Mouse (Mus musculus): ENCODE results near the gene AC124502.3. TPM values are rescaled to one million over a fixed set of nuclear protein-coding genes. Genes with fewer than 3 reads are reported as not detected.

Gene AC124502.3
- polyA plus RNA-seq, 1 experiment from 2014 or later: 2.4 TPM

- no peak overlapping the region for H3K27ac ChIP-seq (ENCODE audit: low read depth, low read length)
- 83% methylated on average over 3 of the region's 3 CpGs for WGBS
- ATAC-seq: no peak
- H3K4me1 ChIP-seq (ENCODE audit: control insufficient read depth, insufficient read depth, low read depth, low read length): no peaks in the 10 kb centered on the region; the same call in 1 of the 2 replicates
- H3K27me3 ChIP-seq (replicated peaks; ENCODE audit: control insufficient read depth, insufficient read depth, low read length): no peaks in the 10 kb centered on the region
- H3K4me2 ChIP-seq (ENCODE audit: low read length): no peak overlapping the region
- H3K9me3 ChIP-seq (ENCODE audit: control insufficient read depth, low read length): no peaks in the 10 kb centered on the region
- H3K4me3 ChIP-seq (ENCODE audit: low read length): no peak overlapping the region
- no peaks in the 10 kb centered on the region for H3K36me3 ChIP-seq (ENCODE audit: control insufficient read depth, insufficient read depth, low read length)
- H3K9ac ChIP-seq (ENCODE audit: low read depth, low read length): no peak overlapping the region
Observed at GRCm38 (mm10) chr19:5018191-5018590, 20.5 kb upstream of the AC124502.3 start.

GRCm38 (mm10) chr19:5021416-5021815 is 17.3 kb upstream of the AC124502.3 start:
- Histone ChIP-seq H3K4me3 (ENCODE audit: low read length) (no peak overlapping the region), H3K9ac (ENCODE audit: low read depth, low read length) (no peak overlapping the region), H3K9me3 (ENCODE audit: control insufficient read depth, low read length) (no peaks in the 10 kb centered on the region), H3K27ac (ENCODE audit: low read depth, low read length) (no peak overlapping the region), H3K27me3 (replicated peaks; ENCODE audit: control insufficient read depth, insufficient read depth, low read length) (no peaks in the 10 kb centered on the region), H3K36me3 (ENCODE audit: control insufficient read depth, insufficient read depth, low read length) (no peaks in the 10 kb centered on the region), H3K4me1 (ENCODE audit: control insufficient read depth, insufficient read depth, low read depth, low read length) (peaks cover 3% of the 10 kb centered on the region; the same call in 1 of the 2 replicates), H3K4me2 (ENCODE audit: low read length) (no peak overlapping the region)
- ATAC-seq: no peak
- WGBS: 75% methylated on average over 2 of the region's 2 CpGs

GRCm38 (mm10) chr19:5023621-5024479 is 14.8 kb upstream of the AC124502.3 start, which contains the start of gene Slc29a2:
Gene Slc29a2 (plus strand): TSS chr19:5023860.
- H3K4me2 ChIP-seq (ENCODE audit: low read length): peak within 1 kb of the TSS; percentile 90
- 0% methylated on average over 55 of the region's 62 CpGs for WGBS
- H3K36me3 ChIP-seq (ENCODE audit: control insufficient read depth, insufficient read depth, low read length): peaks cover 8% of the 10 kb centered on the region; the same call in 1 of the 2 replicates

GRCm38 (mm10) chr19:5026111-5026510 is 12.6 kb upstream of the AC124502.3 start:
- H3K27ac ChIP-seq (ENCODE audit: low read depth, low read length): no peak overlapping the region
- peaks cover 3% of the 10 kb centered on the region; the same call in 1 of the 2 replicates for H3K4me1 ChIP-seq (ENCODE audit: control insufficient read depth, insufficient read depth, low read depth, low read length)
- H3K27me3 ChIP-seq (replicated peaks; ENCODE audit: control insufficient read depth, insufficient read depth, low read length): no peaks in the 10 kb centered on the region
- no peak overlapping the region for H3K9ac ChIP-seq (ENCODE audit: low read depth, low read length)
- ATAC-seq: no peak
- H3K36me3 ChIP-seq (ENCODE audit: control insufficient read depth, insufficient read depth, low read length): peaks cover 18% of the 10 kb centered on the region
- H3K4me2 ChIP-seq (ENCODE audit: low read length): no peak overlapping the region
- no peaks in the 10 kb centered on the region for H3K9me3 ChIP-seq (ENCODE audit: control insufficient read depth, low read length)
- H3K4me3 ChIP-seq (ENCODE audit: low read length): no peak overlapping the region
- 87% methylated on average over 8 of the region's 8 CpGs for WGBS

More at GRCm38 (mm10) chr19:5023621-5024479, 14.8 kb upstream of the AC124502.3 start, which contains the start of gene Slc29a2:
- H3K9ac ChIP-seq (ENCODE audit: low read depth, low read length): peak within 1 kb of the TSS; percentile 91
- H3K27ac ChIP-seq (ENCODE audit: low read depth, low read length): peak within 1 kb of the TSS; percentile 90
- H3K9me3 ChIP-seq (ENCODE audit: control insufficient read depth, low read length): no peaks in the 10 kb centered on the region
- H3K4me1 ChIP-seq (ENCODE audit: control insufficient read depth, insufficient read depth, low read depth, low read length): peaks cover 3% of the 10 kb centered on the region; the same call in 1 of the 2 replicates
- H3K4me3 ChIP-seq (ENCODE audit: low read length): peak within 1 kb of the TSS; percentile 86
- H3K27me3 ChIP-seq (replicated peaks; ENCODE audit: control insufficient read depth, insufficient read depth, low read length): no peaks in the 10 kb centered on the region
- ATAC-seq: peak; percentile 96

DNA sequence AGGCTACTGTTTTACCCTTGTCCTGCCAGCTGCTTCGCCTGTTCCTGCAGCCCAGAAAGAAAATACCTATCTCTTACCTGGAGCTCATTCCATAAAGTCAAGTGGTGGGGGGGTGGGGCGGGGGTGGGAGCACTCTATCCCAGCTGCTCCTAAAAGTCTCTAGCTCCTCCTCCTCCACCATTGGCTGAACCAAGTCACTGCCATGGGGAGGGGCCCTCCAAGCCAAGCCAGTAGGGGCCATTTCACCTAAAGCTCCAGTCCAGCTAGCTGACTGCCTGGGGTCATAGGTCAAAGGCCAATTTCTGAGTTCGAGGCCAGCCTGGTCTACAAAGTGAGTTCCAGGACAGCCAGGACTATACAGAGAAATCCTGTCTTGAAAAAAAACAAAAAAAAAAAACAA is 6.0 kb upstream of the AC124502.3 start:
- no peak for ATAC-seq
- Histone ChIP-seq H3K27ac (ENCODE audit: low read depth, low read length) (no peak overlapping the region), H3K27me3 (replicated peaks; ENCODE audit: control insufficient read depth, insufficient read depth, low read length) (no peaks in the 10 kb centered on the region), H3K36me3 (ENCODE audit: control insufficient read depth, insufficient read depth, low read length) (peaks cover 22% of the 10 kb centered on the region), H3K9me3 (ENCODE audit: control insufficient read depth, low read length) (no peaks in the 10 kb centered on the region), H3K4me1 (ENCODE audit: control insufficient read depth, insufficient read depth, low read depth, low read length) (peaks cover 2% of the 10 kb centered on the region), H3K4me3 (ENCODE audit: low read length) (no peak overlapping the region), H3K9ac (ENCODE audit: low read depth, low read length) (no peak overlapping the region), H3K4me2 (ENCODE audit: low read length) (no peak overlapping the region)
- WGBS: 87% methylated on average over 3 of the region's 3 CpGs

GRCm38 (mm10) chr19:5036577-5036976 is 2.1 kb upstream of the AC124502.3 start:
- H3K9me3 ChIP-seq (ENCODE audit: control insufficient read depth, low read length): no peaks in the 10 kb centered on the region
- no peak overlapping the region for H3K4me3 ChIP-seq (ENCODE audit: low read length)
- no peaks in the 10 kb centered on the region for H3K27me3 ChIP-seq (replicated peaks; ENCODE audit: control insufficient read depth, insufficient read depth, low read length)
- no peak overlapping the region for H3K9ac ChIP-seq (ENCODE audit: low read depth, low read length)
- peaks cover 21% of the 10 kb centered on the region for H3K4me1 ChIP-seq (ENCODE audit: control insufficient read depth, insufficient read depth, low read depth, low read length)
- no peak for ATAC-seq
- peaks cover 3% of the 10 kb centered on the region; the same call in 1 of the 2 replicates for H3K36me3 ChIP-seq (ENCODE audit: control insufficient read depth, insufficient read depth, low read length)
- no peak overlapping the region for H3K4me2 ChIP-seq (ENCODE audit: low read length)
- H3K27ac ChIP-seq (ENCODE audit: low read depth, low read length): no peak overlapping the region
- 90% methylated on average over 4 of the region's 4 CpGs for WGBS

DNA sequence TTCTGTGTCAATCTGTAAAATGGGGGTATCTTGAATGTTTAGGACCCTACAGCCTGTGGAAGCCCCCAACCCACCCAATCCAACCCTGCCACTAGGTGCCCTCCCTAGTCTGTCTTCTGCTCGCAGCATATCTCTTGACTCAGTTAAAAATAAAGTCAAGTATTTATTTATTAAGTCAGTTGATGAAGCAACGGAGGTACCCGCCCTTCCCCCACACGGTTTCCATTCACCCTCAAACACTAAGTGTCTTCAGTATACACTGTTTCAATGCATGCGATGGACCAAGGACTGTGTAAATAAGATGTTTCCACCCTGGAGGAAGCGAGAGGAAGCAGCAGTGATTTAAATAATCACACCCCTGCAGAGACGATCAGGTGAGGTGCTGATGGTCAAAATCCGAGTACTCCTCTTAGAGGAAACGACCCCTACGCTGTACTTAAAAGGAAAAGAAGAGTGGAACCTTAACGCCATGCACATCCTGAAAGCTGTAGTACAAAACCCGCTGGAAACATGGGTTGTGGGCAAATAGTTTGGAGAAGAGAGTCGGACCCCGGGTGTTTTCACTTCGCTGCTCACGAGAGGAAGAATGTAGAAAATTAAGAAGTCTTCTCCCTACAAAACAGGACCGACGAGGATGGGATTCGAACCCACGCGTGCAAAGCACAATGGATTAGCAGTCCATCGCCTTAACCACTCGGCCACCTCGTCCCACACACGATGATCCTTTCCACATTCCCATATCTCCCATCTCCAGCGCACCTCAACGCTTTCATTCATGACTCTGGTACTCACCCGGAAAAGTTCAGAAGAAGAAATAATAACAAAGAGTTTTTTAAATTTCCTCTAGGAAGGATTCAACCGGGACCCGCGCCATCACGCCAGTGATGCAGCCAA is 766 bp upstream of the AC124502.3 start:
- H3K27ac ChIP-seq (ENCODE audit: low read depth, low read length): peak overlapping the region; percentile 87
- peak overlapping the region; percentile 96 for H3K4me2 ChIP-seq (ENCODE audit: low read length)
- peak overlapping the region; percentile 92 for H3K4me3 ChIP-seq (ENCODE audit: low read length)
- 6% methylated on average over 32 of the region's 32 CpGs for WGBS
- H3K9me3 ChIP-seq (ENCODE audit: control insufficient read depth, low read length): no peaks in the 10 kb centered on the region
- H3K27me3 ChIP-seq (replicated peaks; ENCODE audit: control insufficient read depth, insufficient read depth, low read length): no peaks in the 10 kb centered on the region
- H3K9ac ChIP-seq (ENCODE audit: low read depth, low read length): peak overlapping the region; percentile 88
- no peaks in the 10 kb centered on the region for H3K36me3 ChIP-seq (ENCODE audit: control insufficient read depth, insufficient read depth, low read length)
- ATAC-seq: peak; percentile 55
- H3K4me1 ChIP-seq (ENCODE audit: control insufficient read depth, insufficient read depth, low read depth, low read length): peaks cover 27% of the 10 kb centered on the region

- peak; percentile 6; the same call in 1 of the 2 replicates for ATAC-seq
- 12% methylated on average over 41 of the region's 41 CpGs for WGBS
- Histone ChIP-seq H3K36me3 (ENCODE audit: control insufficient read depth, insufficient read depth, low read length) (peaks cover 2% of the 10 kb centered on the region; the same call in 1 of the 2 replicates), H3K9ac (ENCODE audit: low read depth, low read length) (peak overlapping the region; percentile 88), H3K4me3 (ENCODE audit: low read length) (peak overlapping the region; percentile 92), H3K4me2 (ENCODE audit: low read length) (peak overlapping the region; percentile 96), H3K27ac (ENCODE audit: low read depth, low read length) (peak overlapping the region; percentile 87), H3K4me1 (ENCODE audit: control insufficient read depth, insufficient read depth, low read depth, low read length) (peaks cover 27% of the 10 kb centered on the region), H3K9me3 (ENCODE audit: control insufficient read depth, low read length) (no peaks in the 10 kb centered on the region), H3K27me3 (replicated peaks; ENCODE audit: control insufficient read depth, insufficient read depth, low read length) (no peaks in the 10 kb centered on the region)
Observed at GRCm38 (mm10) chr19:5039301-5040114, 817 bp downstream of the AC124502.3 start.

All from hindbrain, embryonic 16.5 days (tissue).